Mouse (Mus musculus) embryonic fibroblast, embryonic 13.5 days (primary cell): Measurements from ENCODE around the gene Lclat1.

ENCODE experiments used
- CTCF ChIP-seq: IDR thresholded peaks from 2 replicates; pipeline ENCODE4 v1.5.1; 2011; ENCODE audit warnings: mild to moderate bottlenecking, control low read depth, low read length, moderate library complexity, borderline replicate concordance; ENCODE audit not compliant: insufficient read depth
- POLR2A ChIP-seq: IDR thresholded peaks from 2 replicates; pipeline ENCODE4 v1.6.1; 2011; ENCODE audit warnings: low read depth, mild to moderate bottlenecking, control low read depth, low read length, moderate library complexity

GRCm38 (mm10) chr17:73092103-73093097 is 15.4 kb upstream of the Lclat1 start:
- TF ChIP-seq CTCF (no peak), POLR2A (no peak)
